Mouse (Mus musculus) embryo, embryonic 9.5 days (tissue): ENCODE measurements around the gene Mfsd12.
A peak's percentile ranks its signal among the peaks of the same experiment; 100 is the strongest.

ENCODE experiments used
- DNase-seq: peaks from one replicate; pipeline ENCODE4 v3.0.0-alpha.2; 2017; ENCODE audit errors: extremely low spot score

Gene Mfsd12

GRCm38 (mm10) chr10:81356352-81356990, 820 bp upstream of the Mfsd12 start:
- DNase-seq: no peak

- no peak for DNase-seq
Observed at GRCm38 (mm10) chr10:81358209-81358608, 918 bp downstream of the Mfsd12 start.

- no peak for DNase-seq
Observed at GRCm38 (mm10) chr10:81358841-81359240, 1.6 kb downstream of the Mfsd12 start.

- no peak for DNase-seq
Observed at GRCm38 (mm10) chr10:81360721-81361120, 3.4 kb downstream of the Mfsd12 start.

GRCm38 (mm10) chr10:81362336-81362949, 5.2 kb downstream of the Mfsd12 start:
- DNase-seq: no peak

GRCm38 (mm10) chr10:81363436-81364346, 6.4 kb downstream of the Mfsd12 start:
- DNase-seq: no peak

- DNase-seq: no peak
Observed at GRCm38 (mm10) chr10:81364666-81365065, 7.4 kb downstream of the Mfsd12 start.

GRCm38 (mm10) chr10:81365073-81365472, 7.8 kb downstream of the Mfsd12 start:
- DNase-seq: no peak

GRCm38 (mm10) chr10:81365672-81366476, 8.6 kb downstream of the Mfsd12 start, which contains the start of gene 4930404N11Rik:
Gene 4930404N11Rik (minus strand): TSS chr10:81365816.
- peak; percentile 70 for DNase-seq

- DNase-seq: no peak
Observed at GRCm38 (mm10) chr10:81366477-81367206, 9.4 kb downstream of the Mfsd12 start.

- DNase-seq: no peak
Observed at GRCm38 (mm10) chr10:81367207-81367495, 9.9 kb downstream of the Mfsd12 start.

GRCm38 (mm10) chr10:81375322-81375721, 18.0 kb downstream of the Mfsd12 start:
- DNase-seq: no peak

GRCm38 (mm10) chr10:81376561-81377361, 19.5 kb downstream of the Mfsd12 start:
- DNase-seq: no peak

GRCm38 (mm10) chr10:81377362-81377664, 20.0 kb downstream of the Mfsd12 start:
- DNase-seq: no peak

- no peak for DNase-seq
Observed at GRCm38 (mm10) chr10:81377793-81378552, 20.7 kb downstream of the Mfsd12 start, which contains the start of gene Fzr1. Gene Fzr1 (minus strand): TSS chr10:81378516.

- peak; percentile 100 for DNase-seq
Observed at GRCm38 (mm10) chr10:81378553-81379182, 21.4 kb downstream of the Mfsd12 start.

GRCm38 (mm10) chr10:81379183-81379553, 21.9 kb downstream of the Mfsd12 start:
- no peak for DNase-seq

GRCm38 (mm10) chr10:81379809-81380378, 22.6 kb downstream of the Mfsd12 start:
- no peak for DNase-seq

GRCm38 (mm10) chr10:81382039-81382438, 24.7 kb downstream of the Mfsd12 start:
- DNase-seq: no peak
